8 mouse cellular contexts compared by ENCODE assay signal in the genomic region with DNA sequence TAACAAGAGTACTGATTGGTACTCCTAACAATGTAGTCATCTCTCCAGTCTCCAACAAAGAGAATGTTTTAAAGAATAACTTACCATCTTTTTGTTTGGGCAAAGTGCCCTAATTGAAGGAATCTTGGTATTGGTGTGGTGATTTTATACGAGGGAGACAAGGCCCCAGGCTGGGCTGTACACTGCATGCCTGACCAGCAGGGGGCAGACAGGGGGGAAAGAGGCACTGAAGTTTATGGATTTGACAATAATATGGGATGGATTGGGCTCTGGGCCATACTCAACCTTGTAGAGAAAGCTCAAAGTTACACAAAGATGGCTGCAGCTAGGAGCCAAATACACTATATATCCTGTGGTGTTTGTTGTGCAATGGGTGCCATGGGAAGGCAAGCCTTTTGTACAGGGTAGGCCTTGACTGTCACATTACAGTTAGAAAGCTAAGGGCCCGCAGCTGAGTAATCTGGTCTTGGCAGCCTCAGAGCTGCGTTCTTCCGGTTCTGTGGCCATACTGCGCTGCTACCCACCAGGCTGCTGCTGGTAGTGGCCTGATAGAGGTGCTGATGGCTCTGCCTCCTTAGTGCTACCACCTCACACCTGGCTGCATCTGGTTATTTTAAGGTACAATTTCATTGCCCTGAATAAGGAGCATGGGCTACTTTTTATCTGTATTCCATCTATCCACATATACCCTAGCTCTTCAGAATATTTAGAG. TPM values are rescaled to one million over a fixed set of nuclear protein-coding genes. Genes with fewer than 3 reads are reported as not detected.
A peak's percentile ranks its signal among the peaks of the same experiment; 100 is the strongest.
DNase-seq lines count a peak whose midpoint lies in the region; ATAC-seq lines count a peak whose summit lies in the region.

No protein-coding gene starts in this region.

- DNase-seq in right cerebral cortex, postnatal 10 days (ENCODE audit: low spot score in 2 of 2) = peak; percentile 29 to 38
- DNase-seq in right cerebral cortex, adult 18-20 months = no peak
- peak; percentile 60 for DNase-seq in induced T-regulatory cell, adult 2 months (ENCODE audit: low read depth)
- DNase-seq in lung, postnatal 25 days (ENCODE audit: low spot score) = peak; percentile 37
- peak; percentile 22 to 61 for DNase-seq in spleen, postnatal 10 days (ENCODE audit: low spot score in 2 of 2)
- no peak for DNase-seq in layer of hippocampus, adult 8-10 months (ENCODE audit: low spot score in 2 of 2)

- ATAC-seq in activated CD4-positive, CD25-positive, alpha-beta regulatory T cell, adult 4 months = peak; percentile 73
- peak; percentile 63 for ATAC-seq in erythroblast, adult 5-6 weeks (replicated peaks; ENCODE audit: low FRiP score, poor library complexity, severe bottlenecking)

RNA-seq across cellular contexts. Expression of a gene that starts 6.7 kb away (rescaled TPM):
- 1 to 10 TPM; 5.1 to 8.8 TPM for polyA plus RNA-seq in activated CD4-positive, CD25-positive, alpha-beta regulatory T cell, adult 4 months (2017; shearing (Covaris generic))
- 6.1 TPM in 1 of 2 replicates, not detected in the other for total RNA-seq in erythroblast, adult 5-6 weeks (2015; ENCODE audit: low replicate concordance)
- total RNA-seq in erythroblast, adult 5-6 weeks (2017; ENCODE audit: low replicate concordance) = 2.1 and 2.5 TPM in 2 replicates
- 10 to 100 TPM; 31.5 to 34.1 (median 33.3) TPM for total RNA-seq in layer of hippocampus, adult 8-10 months (2022)

Comparison
In these comparisons a context has a peak if more than half of its experiments do, and no peak if none do; other contexts are left out.
1. DNase-seq: peak in right cerebral cortex, postnatal 10 days (2 of 2), induced T-regulatory cell, adult 2 months (single experiment), lung, postnatal 25 days (single experiment) and spleen, postnatal 10 days (2 of 2); none in right cerebral cortex, adult 18-20 months (single experiment) and layer of hippocampus, adult 8-10 months (0 of 2).
2. RNA of a gene that starts 6.7 kb away (total RNA-seq): 31.5 to 34.1 TPM in layer of hippocampus, adult 8-10 months; 2.1 to 6.1 TPM in erythroblast, adult 5-6 weeks; every median in the first group is over 4 times any median in the second.